Mouse (Mus musculus): Measurements from ENCODE around the gene Smyd3.

DNA sequence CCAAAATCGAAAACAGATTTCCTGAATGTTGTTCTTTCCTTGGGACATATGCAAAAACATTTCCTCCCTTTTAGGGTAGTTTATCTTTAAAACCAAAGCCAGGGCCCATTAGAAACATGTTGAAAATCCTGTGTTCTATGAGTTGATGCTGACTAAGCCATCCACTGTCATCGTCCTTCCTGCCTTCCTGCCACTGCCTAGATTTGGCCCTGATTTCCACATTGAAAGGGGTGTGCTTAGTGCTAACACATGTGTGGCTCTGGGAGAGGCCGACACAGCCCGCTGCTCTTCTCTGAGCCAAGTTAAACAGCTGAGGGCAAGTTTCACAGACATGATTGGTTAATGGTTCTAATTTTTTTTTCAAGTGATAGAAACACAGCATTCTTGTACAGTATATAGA is 581.4 kb downstream of the Smyd3 start:
- TF ChIP-seq CTCF (IDR thresholded peaks at IDR 0.05; ENCODE audit: borderline replicate concordance, control insufficient read depth, extremely low read depth, insufficient read depth, low read length, poor library complexity) (no peak), POLR2A (IDR thresholded peaks at IDR 0.05; ENCODE audit: control insufficient read depth, extremely low read depth, insufficient read depth, low read length, poor library complexity) (no peak)

Measured in thymus, adult 2 months (tissue).